Comparison of ENCODE assay signal across 25 mouse cellular contexts in genomic region chr2:34179299-34179698, GRCm38 (mm10).
DNase-seq lines count a peak whose midpoint lies in the region; ATAC-seq lines count a peak whose summit lies in the region.
"Had no signal": no experiment of that assay in that cellular context is flagged by ENCODE, and none has a peak within 500 bp of the region (broad histone marks: within the 10 kb centered on the region; RNA-seq: fewer than 3 reads in every experiment).

No protein-coding gene starts in this region.

- DNase-seq in hindbrain, embryonic 11.5 days (ENCODE audit: low spot score): no peak
- no peak for DNase-seq in midbrain, embryonic 14.5 days
- no peak for DNase-seq in layer of hippocampus, adult 11-12 months (ENCODE audit: low spot score)
- DNase-seq: adrenal gland, postnatal 25 days; B cell, adult 2 months; cerebellum, adult 18-20 months; cerebellum, postnatal 36 days; gastrocnemius, postnatal 10 days; heart, postnatal 4 days; kidney, adult 18-20 months; kidney, postnatal 25 days; liver; lung, adult 2 months; lung, postnatal 10 days; right cerebral cortex, postnatal 14 days had no signal

- WGBS in hindbrain, embryonic 12.5 days: 85% methylated on average over 1 of the region's 1 CpGs
- 88% methylated on average over 1 of the region's 1 CpGs for WGBS in hindbrain, embryonic 11.5 days
- WGBS in midbrain, embryonic 14.5 days: 82% methylated on average over 1 of the region's 1 CpGs
- 71% methylated on average over 1 of the region's 1 CpGs for WGBS in midbrain, embryonic 16.5 days
- 81% methylated on average over 1 of the region's 1 CpGs for WGBS in hindbrain, embryonic 16.5 days

- no peak overlapping the region for H3K4me3 ChIP-seq in hindbrain, embryonic 12.5 days
- H3K4me3 ChIP-seq in hindbrain, embryonic 11.5 days (ENCODE audit: low read depth, low read length): no peak overlapping the region
- H3K4me3 ChIP-seq in midbrain, embryonic 14.5 days (replicated peaks; ENCODE audit: low read depth, low read length): no peak overlapping the region
- H3K4me3 ChIP-seq in midbrain, embryonic 16.5 days (ENCODE audit: low read depth, low read length): no peak overlapping the region
- H3K4me3 ChIP-seq in hindbrain, embryonic 16.5 days (ENCODE audit: low read length): no peak overlapping the region
- H3K4me3 ChIP-seq: forebrain, embryonic 13.5 days; kidney, embryonic 15.5 days; layer of hippocampus, adult 2 months; neural tube, embryonic 12.5 days; stomach, embryonic 15.5 days had no signal

- H3K4me1 ChIP-seq in hindbrain, embryonic 12.5 days: peaks cover 28% of the 10 kb centered on the region
- peaks cover 2% of the 10 kb centered on the region; the same call in 1 of the 2 replicates for H3K4me1 ChIP-seq in hindbrain, embryonic 11.5 days (replicated peaks; ENCODE audit: control insufficient read depth, insufficient read depth, low read length)
- H3K4me1 ChIP-seq in midbrain, embryonic 14.5 days (ENCODE audit: control insufficient read depth, insufficient read depth, low read length): peaks cover 43% of the 10 kb centered on the region
- peaks cover 26% of the 10 kb centered on the region for H3K4me1 ChIP-seq in midbrain, embryonic 16.5 days (ENCODE audit: control insufficient read depth, insufficient read depth, low read length)
- H3K4me1 ChIP-seq in hindbrain, embryonic 16.5 days (ENCODE audit: control insufficient read depth, insufficient read depth, low read depth, low read length): peaks cover 4% of the 10 kb centered on the region
- H3K4me1 ChIP-seq: stomach, embryonic 15.5 days had no signal

- no peak overlapping the region for H3K4me2 ChIP-seq in hindbrain, embryonic 12.5 days (replicated peaks)
- no peak overlapping the region for H3K4me2 ChIP-seq in hindbrain, embryonic 11.5 days (replicated peaks; ENCODE audit: low read depth, low read length)
- no peak overlapping the region for H3K4me2 ChIP-seq in midbrain, embryonic 14.5 days (ENCODE audit: low read length)
- H3K4me2 ChIP-seq in midbrain, embryonic 16.5 days (ENCODE audit: low read length): no peak overlapping the region
- no peak overlapping the region for H3K4me2 ChIP-seq in hindbrain, embryonic 16.5 days (ENCODE audit: low read length)
- H3K4me2 ChIP-seq: forebrain, embryonic 13.5 days; heart, embryonic 11.5 days; kidney, embryonic 15.5 days; neural tube, embryonic 12.5 days; stomach, embryonic 15.5 days had no signal

- H3K27ac ChIP-seq in hindbrain, embryonic 12.5 days: peak overlapping the region; percentile 12; the same call in 1 of the 2 replicates
- H3K27ac ChIP-seq in hindbrain, embryonic 11.5 days (ENCODE audit: low read depth, low read length): no peak overlapping the region
- peak overlapping the region; percentile 21; the same call in 1 of the 2 replicates for H3K27ac ChIP-seq in midbrain, embryonic 14.5 days (replicated peaks; ENCODE audit: low read depth, low read length)
- no peak overlapping the region for H3K27ac ChIP-seq in midbrain, embryonic 16.5 days (ENCODE audit: low read length)
- H3K27ac ChIP-seq in hindbrain, embryonic 16.5 days (ENCODE audit: low read depth, low read length): 0 out of 2 replicates have a peak overlapping the region, but pooled peaks have one; percentile 29
- H3K27ac ChIP-seq: forebrain, embryonic 13.5 days; kidney, embryonic 15.5 days; layer of hippocampus, adult 2 months; liver, embryonic 14.5 days; neural tube, embryonic 12.5 days; stomach, embryonic 15.5 days had no signal

- no peaks in the 10 kb centered on the region for H3K27me3 ChIP-seq in hindbrain, embryonic 12.5 days
- no peaks in the 10 kb centered on the region for H3K27me3 ChIP-seq in hindbrain, embryonic 11.5 days (ENCODE audit: control insufficient read depth, insufficient read depth, low read length)
- no peaks in the 10 kb centered on the region for H3K27me3 ChIP-seq in midbrain, embryonic 14.5 days (ENCODE audit: control insufficient read depth, insufficient read depth, low read length)
- H3K27me3 ChIP-seq in midbrain, embryonic 16.5 days (ENCODE audit: control insufficient read depth, insufficient read depth, low read depth, low read length): no peaks in the 10 kb centered on the region
- H3K27me3 ChIP-seq in hindbrain, embryonic 16.5 days (replicated peaks; ENCODE audit: control insufficient read depth, insufficient read depth, low read length): no peaks in the 10 kb centered on the region
- H3K27me3 ChIP-seq: forebrain, embryonic 13.5 days; kidney, embryonic 15.5 days; neural tube, embryonic 12.5 days; stomach, embryonic 15.5 days had no signal

- no peaks in the 10 kb centered on the region for H3K9me3 ChIP-seq in hindbrain, embryonic 12.5 days (replicated peaks)
- no peaks in the 10 kb centered on the region for H3K9me3 ChIP-seq in hindbrain, embryonic 11.5 days (ENCODE audit: control insufficient read depth, low read length)
- H3K9me3 ChIP-seq in midbrain, embryonic 14.5 days (ENCODE audit: control insufficient read depth, low read length): no peaks in the 10 kb centered on the region
- H3K9me3 ChIP-seq in midbrain, embryonic 16.5 days (replicated peaks; ENCODE audit: control insufficient read depth, low read length, poor library complexity, severe bottlenecking): no peaks in the 10 kb centered on the region
- H3K9me3 ChIP-seq in hindbrain, embryonic 16.5 days (ENCODE audit: control insufficient read depth, low read length): no peaks in the 10 kb centered on the region
- H3K9me3 ChIP-seq: forebrain, embryonic 13.5 days; kidney, embryonic 15.5 days; neural tube, embryonic 12.5 days; stomach, embryonic 15.5 days had no signal

- ATAC-seq in hindbrain, embryonic 12.5 days (ENCODE audit: low FRiP score): no peak
- ATAC-seq in hindbrain, embryonic 11.5 days (ENCODE audit: low FRiP score): no peak
- no peak for ATAC-seq in midbrain, embryonic 14.5 days (ENCODE audit: low FRiP score, low TSS enrichment)
- no peak for ATAC-seq in midbrain, embryonic 16.5 days
- ATAC-seq in hindbrain, embryonic 16.5 days: no peak
- ATAC-seq: forebrain, embryonic 13.5 days had no signal

- no peak overlapping the region for H3K9ac ChIP-seq in hindbrain, embryonic 12.5 days
- H3K9ac ChIP-seq in hindbrain, embryonic 11.5 days (ENCODE audit: low read depth, low read length): no peak overlapping the region
- no peak overlapping the region for H3K9ac ChIP-seq in midbrain, embryonic 14.5 days (replicated peaks; ENCODE audit: low read length)
- no peak overlapping the region for H3K9ac ChIP-seq in midbrain, embryonic 16.5 days (ENCODE audit: low read depth, low read length)
- H3K9ac ChIP-seq in hindbrain, embryonic 16.5 days (ENCODE audit: low read depth, low read length): no peak overlapping the region
- H3K9ac ChIP-seq: forebrain, embryonic 13.5 days; kidney, embryonic 15.5 days; liver, embryonic 14.5 days; neural tube, embryonic 12.5 days; stomach, embryonic 15.5 days had no signal

- peaks cover 16% of the 10 kb centered on the region for H3K36me3 ChIP-seq in hindbrain, embryonic 12.5 days
- 0 out of 2 replicates have a peak, but pooled peaks cover 2% of the 10 kb centered on the region for H3K36me3 ChIP-seq in hindbrain, embryonic 11.5 days (ENCODE audit: control insufficient read depth, insufficient read depth, low read length)
- peaks cover 17% of the 10 kb centered on the region for H3K36me3 ChIP-seq in midbrain, embryonic 14.5 days (ENCODE audit: control insufficient read depth, insufficient read depth, low read length)
- no peaks in the 10 kb centered on the region for H3K36me3 ChIP-seq in midbrain, embryonic 16.5 days (ENCODE audit: control insufficient read depth, insufficient read depth, low read length)
- H3K36me3 ChIP-seq in hindbrain, embryonic 16.5 days (ENCODE audit: control insufficient read depth, insufficient read depth, low read length): 0 out of 2 replicates have a peak, but pooled peaks cover 4% of the 10 kb centered on the region

Comparison
In these comparisons a context has a peak if more than half of its experiments do, and no peak if none do; other contexts are left out.
1. H3K27ac ChIP-seq: peak in hindbrain, embryonic 12.5 days (single experiment), midbrain, embryonic 14.5 days (single experiment) and hindbrain, embryonic 16.5 days (single experiment); none in hindbrain, embryonic 11.5 days (single experiment) and midbrain, embryonic 16.5 days (single experiment).